Mouse (Mus musculus): ENCODE measurements around the gene Hist1h3f. TPM values are rescaled to one million over a fixed set of nuclear protein-coding genes. Genes with fewer than 3 reads are reported as not detected.
"Not testable (repeated sequence)": the region's sequence is repeated elsewhere in the genome, so short reads cannot be mapped to it uniquely, and the experiment has no call there.

The Hist1h3f gene
- polyA plus RNA-seq, 1 experiment from 2014 or later, result 0.37 TPM

DNA sequence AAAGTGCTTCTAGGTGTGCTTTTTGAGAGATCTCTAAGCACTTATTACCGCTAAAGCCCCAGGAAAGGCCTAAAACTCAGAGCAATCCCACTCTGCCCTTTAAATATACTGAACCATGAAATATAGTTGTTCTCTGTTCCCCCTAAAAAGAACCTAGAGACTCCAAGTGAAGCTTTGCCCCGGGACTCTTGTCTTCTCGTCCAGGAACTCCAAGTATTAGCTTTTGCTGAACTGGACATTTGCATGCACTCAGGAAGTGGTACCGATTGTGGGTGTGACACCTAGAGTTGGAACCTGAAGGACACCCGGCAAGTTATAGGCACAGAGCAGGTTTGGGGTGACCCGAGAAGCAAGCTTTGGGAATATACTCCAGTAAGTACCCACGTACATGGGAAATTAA, 47.4 kb downstream of the Hist1h3f start:
- no peak for ATAC-seq (ENCODE audit: insufficient number of reproducible peaks, low FRiP score, low TSS enrichment, low read depth)
- Histone ChIP-seq H3K27ac (replicated peaks) (no peak overlapping the region), H3K9ac (no peak overlapping the region), H3K27me3 (no peaks in the 10 kb centered on the region), H3K4me3 (replicated peaks) (no peak overlapping the region), H3K36me3 (no peaks in the 10 kb centered on the region), H3K4me1 (peaks cover 3% of the 10 kb centered on the region; the same call in 1 of the 2 replicates), H3K4me2 (replicated peaks) (no peak overlapping the region), H3K9me3 (replicated peaks) (no peaks in the 10 kb centered on the region)
- 91% methylated on average over 7 of the region's 7 CpGs for WGBS

DNA sequence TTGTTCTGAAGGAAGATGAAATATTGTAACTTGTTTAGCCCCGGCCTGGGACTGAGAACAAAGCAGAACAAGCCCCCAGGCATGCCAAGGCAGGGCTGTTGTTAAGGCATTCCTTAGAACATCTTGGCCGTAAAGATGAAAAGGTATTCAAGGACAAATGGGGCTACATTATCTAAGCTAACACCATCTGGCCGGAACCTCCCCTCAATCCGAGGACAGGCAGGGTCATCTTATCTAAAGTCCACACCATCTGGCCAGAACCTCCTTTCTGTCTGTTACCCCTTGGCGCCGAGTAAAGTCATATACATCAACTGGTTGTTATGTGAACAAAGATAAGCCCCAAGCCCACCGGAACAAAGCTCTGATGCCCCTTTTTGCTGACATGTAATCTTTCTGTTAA, 48.0 kb downstream of the Hist1h3f start:
- not testable (repeated sequence) for H3K27ac ChIP-seq (replicated peaks); H3K36me3 ChIP-seq; H3K4me3 ChIP-seq (replicated peaks); ATAC-seq (ENCODE audit: insufficient number of reproducible peaks, low FRiP score, low TSS enrichment, low read depth); H3K9ac ChIP-seq; H3K9me3 ChIP-seq (replicated peaks); H3K4me2 ChIP-seq (replicated peaks); H3K27me3 ChIP-seq; H3K4me1 ChIP-seq
- 82% methylated on average over 7 of the region's 7 CpGs for WGBS

DNA sequence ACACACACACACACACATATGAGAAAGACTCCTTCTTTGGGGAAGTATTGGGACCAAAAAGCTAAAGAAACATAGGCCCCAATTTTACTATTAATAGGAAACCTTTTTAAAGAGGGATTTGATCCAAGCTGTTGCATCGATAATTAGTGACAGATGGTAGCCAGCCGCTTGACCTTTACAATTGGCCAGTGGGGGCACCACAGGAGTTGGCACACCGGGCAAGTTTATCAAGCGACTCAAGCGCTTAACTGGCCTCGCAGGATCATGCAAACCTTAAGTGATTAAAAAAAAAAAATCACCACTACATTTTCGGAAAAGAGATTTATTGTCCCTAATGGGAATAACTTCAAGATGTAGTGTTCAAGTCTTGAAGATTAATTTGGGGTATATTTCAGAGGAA, 48.8 kb downstream of the Hist1h3f start:
- no peak for ATAC-seq (ENCODE audit: insufficient number of reproducible peaks, low FRiP score, low TSS enrichment, low read depth)
- Histone ChIP-seq H3K4me2 (replicated peaks) (no peak overlapping the region), H3K36me3 (no peaks in the 10 kb centered on the region), H3K4me1 (no peaks in the 10 kb centered on the region), H3K9me3 (replicated peaks) (no peaks in the 10 kb centered on the region), H3K27ac (replicated peaks) (no peak overlapping the region), H3K4me3 (replicated peaks) (no peak overlapping the region), H3K27me3 (no peaks in the 10 kb centered on the region), H3K9ac (no peak overlapping the region)
- WGBS, result 71% methylated on average over 7 of the region's 7 CpGs

DNA sequence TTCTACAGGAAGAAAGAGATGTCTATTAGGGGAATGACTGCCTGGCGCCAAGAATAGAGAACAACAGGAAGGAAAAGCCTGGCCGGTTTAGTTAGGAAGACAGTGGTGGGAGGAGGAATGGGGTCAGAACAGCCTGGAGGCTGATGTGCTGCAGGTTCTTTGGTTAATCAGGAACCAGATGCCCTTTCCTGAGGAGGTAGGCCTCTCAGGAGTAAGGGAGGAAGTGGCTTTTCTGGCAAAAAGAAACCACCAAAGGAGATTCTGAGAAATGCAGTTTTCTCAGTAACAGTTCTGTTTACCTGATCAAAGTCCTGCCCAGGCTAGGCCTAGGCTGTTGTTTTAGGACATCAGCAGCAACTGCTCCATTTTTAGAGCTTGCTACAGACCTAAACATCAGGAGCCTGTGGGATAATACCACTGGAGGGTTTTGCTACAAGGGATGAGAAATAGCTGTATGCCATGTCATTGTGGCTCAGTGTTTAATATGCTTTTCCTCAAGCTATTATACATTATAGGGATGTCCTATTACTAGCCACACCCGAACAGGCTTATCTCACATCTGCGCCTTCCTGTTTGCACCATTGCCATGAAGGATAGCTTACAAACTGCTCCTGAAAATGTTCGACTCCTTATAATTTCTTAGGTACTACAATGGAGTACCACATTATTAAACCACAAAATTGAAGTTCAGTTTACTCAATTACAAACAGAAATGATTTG, 49.4 kb downstream of the Hist1h3f start:
- H3K27ac ChIP-seq (replicated peaks), result no peak overlapping the region; the same call in 1 of the 2 replicates
- no peak overlapping the region for H3K9ac ChIP-seq
- ATAC-seq (ENCODE audit: insufficient number of reproducible peaks, low FRiP score, low TSS enrichment, low read depth), result no peak
- H3K27me3 ChIP-seq, result no peaks in the 10 kb centered on the region
- WGBS, result 64% methylated on average over 5 of the region's 5 CpGs
- no peaks in the 10 kb centered on the region for H3K36me3 ChIP-seq
- no peaks in the 10 kb centered on the region for H3K9me3 ChIP-seq (replicated peaks)
- H3K4me2 ChIP-seq (replicated peaks), result no peak overlapping the region
- no peaks in the 10 kb centered on the region for H3K4me1 ChIP-seq
- H3K4me3 ChIP-seq (replicated peaks), result no peak overlapping the region

Small RNA genes within 50 kb of the gene (microRNA-seq; reads per million reads assigned to microRNA genes)
- gene Gm44297 (ENCODE audit: borderline number of aligned reads), result not detected
- gene Gm44359 (ENCODE audit: borderline number of aligned reads), result not detected
- gene Gm44394 (ENCODE audit: borderline number of aligned reads), result not detected
- 2.8 reads per million, percentile 11 among the genes with 10 or more reads in this experiment for gene n-TStga1 (ENCODE audit: borderline number of aligned reads)

Other genes starting within 250 kb of the Hist1h3f start
- gene Zfp322a, start 174.8 kb upstream of the Hist1h3f start, polyA plus RNA-seq (2015; fragmentation: Nextera tagmentation; extraction: Ambion mirVana), result 38.5 and 43.1 TPM in 2 replicates
- gene Abt1, start 120.2 kb upstream of the Hist1h3f start, polyA plus RNA-seq (2015; fragmentation: Nextera tagmentation; extraction: Ambion mirVana), result 12.2 and 12.7 TPM in 2 replicates
- gene Btn1a1, start 78.2 kb upstream of the Hist1h3f start, polyA plus RNA-seq (2015; fragmentation: Nextera tagmentation; extraction: Ambion mirVana), result 0.04 TPM in 1 of 2 replicates, not detected in the other
- 0.55 and 0.65 TPM in 2 replicates for gene Btn2a2, start 55.2 kb upstream of the Hist1h3f start, polyA plus RNA-seq (2015; fragmentation: Nextera tagmentation; extraction: Ambion mirVana)
- 6.1 and 7.1 TPM in 2 replicates for gene Hist1h4h, start 13.0 kb upstream of the Hist1h3f start, polyA plus RNA-seq (2015; fragmentation: Nextera tagmentation; extraction: Ambion mirVana)
- gene Hist1h2af, start 10.1 kb upstream of the Hist1h3f start, polyA plus RNA-seq (2015; fragmentation: Nextera tagmentation; extraction: Ambion mirVana), result 2.7 and 3.4 TPM in 2 replicates
- 3.2 and 5.3 TPM in 2 replicates for gene Hist1h3g, start 8.6 kb upstream of the Hist1h3f start, polyA plus RNA-seq (2015; fragmentation: Nextera tagmentation; extraction: Ambion mirVana)
- 1.0 and 1.1 TPM in 2 replicates for gene Hist1h2bh, start 660 bp upstream of the Hist1h3f start, polyA plus RNA-seq (2015; fragmentation: Nextera tagmentation; extraction: Ambion mirVana)
- 1.1 and 1.7 TPM in 2 replicates for gene Hist1h4f, start 7.6 kb downstream of the Hist1h3f start, polyA plus RNA-seq (2015; fragmentation: Nextera tagmentation; extraction: Ambion mirVana)
- gene Hist1h1d, start 9.2 kb downstream of the Hist1h3f start, polyA plus RNA-seq (2015; fragmentation: Nextera tagmentation; extraction: Ambion mirVana), result 0.44 and 0.55 TPM in 2 replicates
- 3.7 and 4.4 TPM in 2 replicates for gene Hist1h3e, start 18.3 kb downstream of the Hist1h3f start, polyA plus RNA-seq (2015; fragmentation: Nextera tagmentation; extraction: Ambion mirVana)
- gene Hist1h2ae, start 27.2 kb downstream of the Hist1h3f start, polyA plus RNA-seq (2015; fragmentation: Nextera tagmentation; extraction: Ambion mirVana), result 53.3 and 77.8 TPM in 2 replicates
- 6.5 and 8.3 TPM in 2 replicates for gene Hist1h2bg, start 27.3 kb downstream of the Hist1h3f start, polyA plus RNA-seq (2015; fragmentation: Nextera tagmentation; extraction: Ambion mirVana)
- 2.8 and 3.7 TPM in 2 replicates for gene Hist1h2bf, start 30.1 kb downstream of the Hist1h3f start, polyA plus RNA-seq (2015; fragmentation: Nextera tagmentation; extraction: Ambion mirVana)
- 1.8 and 3.9 TPM in 2 replicates for gene Hist1h2ad, start 30.3 kb downstream of the Hist1h3f start, polyA plus RNA-seq (2015; fragmentation: Nextera tagmentation; extraction: Ambion mirVana)
- gene Hist1h3d, start 31.7 kb downstream of the Hist1h3f start, polyA plus RNA-seq (2015; fragmentation: Nextera tagmentation; extraction: Ambion mirVana), result 5.0 and 6.0 TPM in 2 replicates
- 86.2 and 107 TPM in 2 replicates for gene Hist1h4d, start 37.5 kb downstream of the Hist1h3f start, polyA plus RNA-seq (2015; fragmentation: Nextera tagmentation; extraction: Ambion mirVana)
- gene Hist1h2be, start 77.1 kb downstream of the Hist1h3f start, polyA plus RNA-seq (2015; fragmentation: Nextera tagmentation; extraction: Ambion mirVana), result 2.7 and 3.6 TPM in 2 replicates
- 14.7 and 20.7 TPM in 2 replicates for gene Hist1h1e, start 78.5 kb downstream of the Hist1h3f start, polyA plus RNA-seq (2015; fragmentation: Nextera tagmentation; extraction: Ambion mirVana)
- gene Hist1h2ac, start 139.9 kb downstream of the Hist1h3f start, polyA plus RNA-seq (2015; fragmentation: Nextera tagmentation; extraction: Ambion mirVana), result 1.1 and 1.3 TPM in 2 replicates
- 63.3 and 66.8 TPM in 2 replicates for gene Hist1h2bc, start 140.1 kb downstream of the Hist1h3f start, polyA plus RNA-seq (2015; fragmentation: Nextera tagmentation; extraction: Ambion mirVana)
- not detected in 2 replicates for gene Hist1h1t, start 151.8 kb downstream of the Hist1h3f start, polyA plus RNA-seq (2015; fragmentation: Nextera tagmentation; extraction: Ambion mirVana)
- 4.2 and 5.3 TPM in 2 replicates for gene Hist1h4c, start 154.4 kb downstream of the Hist1h3f start, polyA plus RNA-seq (2015; fragmentation: Nextera tagmentation; extraction: Ambion mirVana)
- 8.7 and 13.0 TPM in 2 replicates for gene Hfe, start 166.8 kb downstream of the Hist1h3f start, polyA plus RNA-seq (2015; fragmentation: Nextera tagmentation; extraction: Ambion mirVana)
- 36.4 TPM in 2 replicates for gene Hist1h1c, start 194.8 kb downstream of the Hist1h3f start, polyA plus RNA-seq (2015; fragmentation: Nextera tagmentation; extraction: Ambion mirVana)
- gene Hist1h3c, start 201.6 kb downstream of the Hist1h3f start, polyA plus RNA-seq (2015; fragmentation: Nextera tagmentation; extraction: Ambion mirVana), result 3.5 and 4.8 TPM in 2 replicates
- 2.0 and 2.1 TPM in 2 replicates for gene Hist1h2bb, start 202.7 kb downstream of the Hist1h3f start, polyA plus RNA-seq (2015; fragmentation: Nextera tagmentation; extraction: Ambion mirVana)
- 23.1 and 38.3 TPM in 2 replicates for gene Hist1h2ab, start 207.1 kb downstream of the Hist1h3f start, polyA plus RNA-seq (2015; fragmentation: Nextera tagmentation; extraction: Ambion mirVana)
- 8.4 and 9.7 TPM in 2 replicates for gene Hist1h3b, start 208.2 kb downstream of the Hist1h3f start, polyA plus RNA-seq (2015; fragmentation: Nextera tagmentation; extraction: Ambion mirVana)
- 2.6 and 3.0 TPM in 2 replicates for gene Hist1h4b, start 213.0 kb downstream of the Hist1h3f start, polyA plus RNA-seq (2015; fragmentation: Nextera tagmentation; extraction: Ambion mirVana)
- 0.39 and 0.42 TPM in 2 replicates for gene Hist1h4a, start 217.2 kb downstream of the Hist1h3f start, polyA plus RNA-seq (2015; fragmentation: Nextera tagmentation; extraction: Ambion mirVana)
- gene Hist1h3a, start 218.3 kb downstream of the Hist1h3f start, polyA plus RNA-seq (2015; fragmentation: Nextera tagmentation; extraction: Ambion mirVana), result 2.3 and 3.5 TPM in 2 replicates
- gene Hist1h1a, start 219.6 kb downstream of the Hist1h3f start, polyA plus RNA-seq (2015; fragmentation: Nextera tagmentation; extraction: Ambion mirVana), result 1.8 and 1.9 TPM in 2 replicates
- not detected in 2 replicates for gene Trim38, start 225.9 kb downstream of the Hist1h3f start, polyA plus RNA-seq (2015; fragmentation: Nextera tagmentation; extraction: Ambion mirVana)